Mouse (Mus musculus): ENCODE data around the gene Srsf7. TPM values are rescaled to one million over a fixed set of nuclear protein-coding genes. Genes with fewer than 3 reads are reported as not detected.
A peak's percentile ranks its signal among the peaks of the same experiment; 100 is the strongest.

The Srsf7 gene
- polyA plus RNA-seq (2015; fragmentation: Nextera tagmentation; extraction: Ambion mirVana): 583 TPM in 2 replicates

GRCm38 (mm10) chr17:80206671-80207581 is at the start of gene Srsf7, which contains the start of gene Ttc39d:
TSS of gene Srsf7 (minus strand) at chr17:80207307.
TSS of gene Ttc39d (plus strand) at chr17:80207460.
- Histone ChIP-seq H3K9ac (replicated peaks) (peak within 1 kb of the TSS; percentile 96), H3K9me3 (no peaks in the 10 kb centered on the region), H3K36me3 (peaks cover 26% of the 10 kb centered on the region), H3K27me3 (no peaks in the 10 kb centered on the region), H3K4me1 (peaks cover 31% of the 10 kb centered on the region), H3K4me2 (replicated peaks) (peak within 1 kb of the TSS; percentile 83), H3K4me3 (peak within 1 kb of the TSS; percentile 95), H3K27ac (replicated peaks) (peak within 1 kb of the TSS; percentile 99)
- peak; percentile 93 for ATAC-seq (replicated peaks)
- under 1% methylated on average over 95 of the region's 95 CpGs for WGBS

GRCm38 (mm10) chr17:80255208-80255607 is 48.1 kb upstream of the Srsf7 start:
- H3K36me3 ChIP-seq: peaks cover 96% of the 10 kb centered on the region
- H3K9me3 ChIP-seq: no peaks in the 10 kb centered on the region
- no peak overlapping the region for H3K4me3 ChIP-seq
- H3K27ac ChIP-seq (replicated peaks): no peak overlapping the region
- H3K9ac ChIP-seq (replicated peaks): no peak overlapping the region
- 56% methylated on average over 13 of the region's 13 CpGs for WGBS
- no peak overlapping the region for H3K4me2 ChIP-seq (replicated peaks)
- H3K27me3 ChIP-seq: no peaks in the 10 kb centered on the region
- H3K4me1 ChIP-seq: no peaks in the 10 kb centered on the region
- ATAC-seq (replicated peaks): no peak

DNA sequence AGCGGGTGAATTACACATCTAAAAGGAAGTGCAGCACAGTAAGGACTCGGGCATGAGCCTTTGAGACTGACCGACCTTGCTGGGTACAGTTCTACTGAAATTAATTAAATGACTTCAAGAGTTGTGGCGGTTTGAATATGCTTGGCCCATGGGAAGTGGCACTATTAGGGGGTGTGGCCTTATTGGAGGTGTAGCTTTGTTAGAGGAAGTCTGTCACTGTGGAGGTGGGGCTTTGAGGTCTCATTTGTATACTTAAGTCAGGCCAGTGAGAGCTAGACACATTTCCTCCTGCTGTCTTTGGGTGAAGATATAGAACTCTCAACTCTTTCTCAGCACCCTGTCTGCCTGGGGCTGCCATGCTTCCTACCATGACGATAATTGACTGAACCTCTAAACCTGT is 47.3 kb upstream of the Srsf7 start:
- H3K9me3 ChIP-seq: no peaks in the 10 kb centered on the region
- H3K36me3 ChIP-seq: peaks cover 96% of the 10 kb centered on the region
- H3K9ac ChIP-seq (replicated peaks): no peak overlapping the region
- 94% methylated on average over 5 of the region's 5 CpGs for WGBS
- no peak for ATAC-seq (replicated peaks)
- no peak overlapping the region for H3K4me3 ChIP-seq
- no peak overlapping the region for H3K4me2 ChIP-seq (replicated peaks)
- H3K27me3 ChIP-seq: no peaks in the 10 kb centered on the region
- no peaks in the 10 kb centered on the region for H3K4me1 ChIP-seq
- no peak overlapping the region for H3K27ac ChIP-seq (replicated peaks)

DNA sequence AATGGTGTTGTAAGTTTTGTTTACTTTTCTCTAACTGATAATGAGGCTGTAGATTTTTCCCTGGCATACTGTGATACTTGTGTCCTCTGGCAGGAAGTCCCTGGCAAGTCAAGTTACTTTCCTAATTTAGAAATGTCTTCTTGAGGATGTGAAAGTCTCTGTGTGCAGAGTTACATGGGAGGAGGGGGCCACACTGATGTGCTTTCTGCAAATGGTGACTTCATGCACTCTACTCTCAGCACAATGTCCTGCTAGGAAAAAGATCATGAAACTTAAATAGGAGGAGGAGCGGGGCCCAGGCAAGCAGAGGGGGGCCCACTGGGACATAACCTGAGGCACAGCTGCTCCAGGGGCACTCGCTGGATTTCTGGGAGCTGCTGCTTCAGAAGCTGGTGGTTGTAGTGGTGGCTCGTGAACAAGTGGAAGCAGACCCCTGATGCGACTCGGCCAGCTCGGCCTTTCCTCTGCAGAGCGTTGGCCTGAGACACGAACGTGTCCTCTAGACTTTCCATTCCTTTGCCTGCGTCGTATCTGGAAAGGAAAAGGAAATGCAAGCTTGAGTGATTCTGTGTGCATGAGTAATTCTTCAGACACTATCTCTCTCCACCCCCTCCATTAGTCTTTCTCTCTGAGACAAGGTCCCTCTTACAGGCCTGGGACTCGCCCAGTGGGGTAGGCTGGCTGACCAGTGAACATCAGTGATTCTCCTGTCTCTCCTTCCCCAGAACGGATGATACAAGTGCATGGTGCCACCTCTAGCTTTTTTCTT is 45.8 kb upstream of the Srsf7 start:
- WGBS: 91% methylated on average over 13 of the region's 13 CpGs
- Histone ChIP-seq H3K27me3 (no peaks in the 10 kb centered on the region), H3K4me2 (replicated peaks) (no peak overlapping the region), H3K4me1 (no peaks in the 10 kb centered on the region), H3K9ac (replicated peaks) (no peak overlapping the region), H3K4me3 (no peak overlapping the region), H3K36me3 (peaks cover 93% of the 10 kb centered on the region), H3K9me3 (no peaks in the 10 kb centered on the region), H3K27ac (replicated peaks) (no peak overlapping the region)
- no peak for ATAC-seq (replicated peaks)

DNA sequence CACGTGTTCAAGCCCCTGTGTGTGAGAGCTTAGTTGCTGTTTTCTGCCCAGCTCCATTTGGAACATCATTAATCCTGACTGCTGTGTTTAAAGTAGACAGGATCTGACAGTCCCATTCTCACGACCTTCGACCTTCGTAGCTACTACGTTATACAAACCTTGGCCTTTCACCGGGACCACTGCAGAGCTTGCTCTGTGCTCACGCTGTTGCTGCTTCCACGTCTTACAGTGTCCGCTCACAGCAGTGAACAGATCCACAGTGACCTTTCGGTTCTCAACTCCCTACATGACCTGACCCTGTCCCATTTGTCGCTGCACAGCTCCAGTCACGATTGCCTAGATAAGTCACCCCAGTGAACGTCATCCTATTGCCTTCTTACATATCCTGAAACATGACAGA is 36.0 kb upstream of the Srsf7 start:
- H3K9me3 ChIP-seq: no peaks in the 10 kb centered on the region

DNA sequence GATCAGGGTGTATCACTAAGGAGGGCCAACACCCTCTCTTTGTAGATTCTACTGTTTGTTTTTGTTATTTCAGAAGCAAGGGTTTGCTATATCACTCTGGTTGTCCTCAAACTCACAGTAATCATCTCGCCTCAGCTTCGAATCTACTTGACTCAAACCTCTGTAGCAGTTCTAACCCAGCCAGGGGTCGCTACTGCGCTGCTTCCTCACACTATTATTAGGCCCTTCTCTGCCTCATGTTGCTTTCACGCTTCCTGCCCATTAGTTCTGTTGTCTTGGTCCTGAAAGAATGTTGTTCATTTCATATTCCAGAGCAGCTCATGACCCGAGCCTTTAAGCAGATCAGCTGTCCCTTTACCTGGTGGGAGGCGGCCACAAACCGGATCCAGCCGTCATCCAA is 34.5 kb upstream of the Srsf7 start:
- no peaks in the 10 kb centered on the region for H3K27me3 ChIP-seq
- no peak for ATAC-seq (replicated peaks)
- WGBS: 91% methylated on average over 9 of the region's 9 CpGs

More for the DNA sequence above, 36.0 kb upstream of the Srsf7 start:
- ATAC-seq (replicated peaks): no peak
- Histone ChIP-seq H3K4me2 (replicated peaks) (no peak overlapping the region), H3K27me3 (no peaks in the 10 kb centered on the region), H3K9ac (replicated peaks) (no peak overlapping the region), H3K4me3 (no peak overlapping the region), H3K4me1 (no peaks in the 10 kb centered on the region), H3K36me3 (peaks cover 91% of the 10 kb centered on the region), H3K27ac (replicated peaks) (no peak overlapping the region)
- WGBS: 88% methylated on average over 13 of the region's 13 CpGs

GRCm38 (mm10) chr17:80237475-80237874 is 30.4 kb upstream of the Srsf7 start:
- Histone ChIP-seq H3K4me2 (replicated peaks) (no peak overlapping the region), H3K4me3 (no peak overlapping the region), H3K27ac (replicated peaks) (no peak overlapping the region), H3K36me3 (peaks cover 54% of the 10 kb centered on the region), H3K9me3 (no peaks in the 10 kb centered on the region), H3K4me1 (no peaks in the 10 kb centered on the region), H3K9ac (replicated peaks) (no peak overlapping the region), H3K27me3 (no peaks in the 10 kb centered on the region)
- ATAC-seq (replicated peaks): no peak
- 86% methylated on average over 5 of the region's 5 CpGs for WGBS

More for the DNA sequence above, 34.5 kb upstream of the Srsf7 start:
- Histone ChIP-seq H3K4me2 (replicated peaks) (no peak overlapping the region), H3K36me3 (peaks cover 86% of the 10 kb centered on the region), H3K9ac (replicated peaks) (no peak overlapping the region), H3K4me3 (no peak overlapping the region), H3K27ac (replicated peaks) (no peak overlapping the region), H3K9me3 (no peaks in the 10 kb centered on the region), H3K4me1 (no peaks in the 10 kb centered on the region)

- Histone ChIP-seq H3K27me3 (no peaks in the 10 kb centered on the region), H3K9ac (replicated peaks) (no peak overlapping the region), H3K4me2 (replicated peaks) (no peak overlapping the region), H3K27ac (replicated peaks) (no peak overlapping the region), H3K36me3 (peaks cover 47% of the 10 kb centered on the region), H3K4me1 (no peaks in the 10 kb centered on the region), H3K9me3 (no peaks in the 10 kb centered on the region), H3K4me3 (no peak overlapping the region)
- WGBS: 94% methylated on average over 3 of the region's 3 CpGs
- no peak for ATAC-seq (replicated peaks)
These were observed 29.7 kb upstream of the Srsf7 start for GRCm38 (mm10) chr17:80236805-80237204.

DNA sequence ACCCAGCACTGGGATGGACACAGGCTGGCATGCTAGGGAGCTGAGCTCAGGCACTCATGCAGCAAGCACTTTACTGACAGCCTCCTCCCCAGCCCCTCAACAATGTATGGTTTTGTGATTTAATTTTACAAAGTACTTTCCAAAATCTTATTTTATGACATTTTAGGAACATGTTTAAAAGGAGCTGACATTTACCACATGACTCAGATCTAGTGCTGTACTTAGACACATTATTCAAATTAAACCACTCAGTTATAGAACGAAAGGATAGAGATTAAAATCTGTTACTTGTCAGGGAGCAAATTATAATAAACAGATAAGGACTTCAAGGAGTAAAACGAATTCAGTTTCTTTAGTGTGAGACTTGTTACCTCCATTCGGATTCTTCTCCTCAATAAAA is 28.4 kb upstream of the Srsf7 start:
- peaks cover 36% of the 10 kb centered on the region for H3K36me3 ChIP-seq

DNA sequence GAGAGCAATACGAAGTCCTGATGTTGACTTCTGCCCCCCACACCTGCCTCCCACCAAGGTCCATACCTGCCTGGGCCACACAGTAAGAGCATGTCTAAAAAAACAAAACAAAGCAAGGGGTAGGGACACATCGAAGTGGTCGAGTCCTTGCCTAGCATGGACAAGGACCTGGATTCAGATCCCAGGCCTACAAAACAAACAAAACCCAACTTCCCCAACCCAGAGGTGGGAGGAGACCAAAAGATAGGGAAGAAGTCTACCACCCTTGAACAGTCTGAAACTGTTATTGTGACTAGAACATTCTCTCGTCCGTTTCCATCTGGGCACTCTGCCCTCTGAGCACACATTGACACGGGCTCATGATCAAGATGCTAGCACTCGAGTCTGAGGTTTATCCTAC is 27.3 kb upstream of the Srsf7 start:
- Histone ChIP-seq H3K27me3 (no peaks in the 10 kb centered on the region), H3K9me3 (no peaks in the 10 kb centered on the region), H3K36me3 (peaks cover 27% of the 10 kb centered on the region), H3K9ac (replicated peaks) (no peak overlapping the region), H3K4me1 (no peaks in the 10 kb centered on the region), H3K4me3 (no peak overlapping the region), H3K4me2 (replicated peaks) (no peak overlapping the region), H3K27ac (replicated peaks) (no peak overlapping the region)
- no peak for ATAC-seq (replicated peaks)
- 88% methylated on average over 7 of the region's 7 CpGs for WGBS

More for the DNA sequence above, 28.4 kb upstream of the Srsf7 start:
- Histone ChIP-seq H3K9me3 (no peaks in the 10 kb centered on the region), H3K4me2 (replicated peaks) (no peak overlapping the region), H3K9ac (replicated peaks) (no peak overlapping the region), H3K27me3 (no peaks in the 10 kb centered on the region), H3K4me3 (no peak overlapping the region), H3K4me1 (no peaks in the 10 kb centered on the region), H3K27ac (replicated peaks) (no peak overlapping the region)
- WGBS: 87% methylated on average over 3 of the region's 3 CpGs
- no peak for ATAC-seq (replicated peaks)

DNA sequence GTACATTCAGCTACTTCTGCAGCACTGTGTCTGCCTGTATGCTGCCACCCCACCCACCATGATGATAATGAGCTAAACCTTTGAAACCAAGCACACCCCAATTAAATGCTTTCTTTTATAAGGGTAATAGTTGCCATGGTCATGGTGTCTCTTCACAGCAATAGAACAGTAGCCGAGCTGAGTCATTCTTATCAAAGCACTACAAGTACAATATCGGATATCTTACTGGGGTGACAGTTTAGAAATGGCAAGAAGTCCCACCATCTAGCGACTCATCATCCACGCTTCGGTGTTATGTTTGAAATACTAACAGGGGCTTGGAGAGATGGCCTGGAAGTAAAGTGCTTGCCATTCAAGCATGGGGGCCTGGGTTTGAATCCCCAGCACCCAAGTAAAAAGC is 26.7 kb upstream of the Srsf7 start:
- H3K27ac ChIP-seq (replicated peaks): no peak overlapping the region
- H3K36me3 ChIP-seq: peaks cover 21% of the 10 kb centered on the region
- H3K4me1 ChIP-seq: no peaks in the 10 kb centered on the region
- ATAC-seq (replicated peaks): no peak
- H3K4me3 ChIP-seq: no peak overlapping the region
- no peaks in the 10 kb centered on the region for H3K9me3 ChIP-seq
- H3K27me3 ChIP-seq: no peaks in the 10 kb centered on the region
- no peak overlapping the region for H3K4me2 ChIP-seq (replicated peaks)
- no peak overlapping the region for H3K9ac ChIP-seq (replicated peaks)
- 88% methylated on average over 5 of the region's 5 CpGs for WGBS

- no peak for ATAC-seq (replicated peaks)
- no peak overlapping the region for H3K27ac ChIP-seq (replicated peaks)
- H3K27me3 ChIP-seq: no peaks in the 10 kb centered on the region
These were observed 22.3 kb upstream of the Srsf7 start for GRCm38 (mm10) chr17:80229396-80229795.

More at GRCm38 (mm10) chr17:80229396-80229795, 22.3 kb upstream of the Srsf7 start:
- Histone ChIP-seq H3K36me3 (no peaks in the 10 kb centered on the region), H3K4me3 (no peak overlapping the region), H3K9me3 (no peaks in the 10 kb centered on the region), H3K9ac (replicated peaks) (no peak overlapping the region), H3K4me2 (replicated peaks) (no peak overlapping the region), H3K4me1 (peaks cover 6% of the 10 kb centered on the region)
- WGBS: 64% methylated on average over 2 of the region's 2 CpGs

Measured in forebrain, embryonic 15.5 days (tissue).